Mouse (Mus musculus) cortical plate, adult 2 months (tissue): ENCODE results near the gene Pbx2. TPM values are rescaled to one million over a fixed set of nuclear protein-coding genes. Genes with fewer than 3 reads are reported as not detected.

Source experiments
- H3K27ac ChIP-seq: fragments of 200-500 bp; 2 replicates; pipeline ENCODE4 v1.5.1; 2012; ENCODE audit warnings: low read length, control low read depth, inconsistent platforms; ENCODE audit not compliant: insufficient read depth
- H3K4me1 ChIP-seq: fragments of 200-500 bp; 2 replicates; pipeline ENCODE4 v1.6.1; 2011; ENCODE audit warnings: low read length; ENCODE audit not compliant: control insufficient read depth, insufficient read depth
- H3K4me3 ChIP-seq: fragments of 200-500 bp; 2 replicates; pipeline ENCODE4 v1.5.1; 2011; ENCODE audit warnings: mild to moderate bottlenecking, low read length, control low read depth; ENCODE audit not compliant: insufficient read depth
- CTCF ChIP-seq: fragments of 200-500 bp; IDR thresholded peaks from 2 replicates; pipeline ENCODE4 v1.5.1; 2011; ENCODE audit warnings: mild to moderate bottlenecking, control low read depth, low read length; ENCODE audit not compliant: insufficient read depth; ENCODE audit errors: extremely low read depth
- POLR2A ChIP-seq: fragments of 200-500 bp; IDR thresholded peaks from 2 replicates; pipeline ENCODE4 v1.6.1; 2011; ENCODE audit warnings: mild to moderate bottlenecking, low read length, control low read depth; ENCODE audit not compliant: insufficient read depth; ENCODE audit errors: extremely low read depth
- polyA plus RNA-seq: library from polyadenylated mRNA; depleted of rRNA; stranded (reverse); fragments of >200 nt; gene quantifications from 2 replicates; pipeline ENCODE4 v1.2.3, GENCODE M21; 2012

The Pbx2 gene
- polyA plus RNA-seq, 1 experiment: 66.2 TPM

DNA sequence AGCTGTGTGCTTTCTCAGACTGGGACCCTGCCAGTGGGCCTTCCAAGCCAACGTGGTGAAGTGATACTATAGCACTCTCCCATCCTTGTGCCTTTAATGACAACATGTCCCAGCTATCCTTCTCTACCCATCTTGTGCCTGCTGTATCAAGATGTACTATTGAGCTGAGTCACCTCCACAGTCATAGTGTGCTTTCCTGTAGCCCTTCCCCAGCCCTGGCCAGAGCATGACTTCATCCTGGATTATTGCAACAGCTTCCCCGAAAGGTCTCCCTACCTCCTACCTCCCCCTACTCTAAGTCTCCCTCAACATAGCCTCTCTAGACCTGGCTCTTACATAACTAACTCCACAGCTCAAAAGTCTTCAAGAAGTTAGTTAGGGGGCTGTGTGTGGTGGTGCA, 44.6 kb downstream of the Pbx2 start:
- H3K4me1 ChIP-seq: no peaks in the 10 kb centered on the region
- H3K4me3 ChIP-seq: no peak overlapping the region
- H3K27ac ChIP-seq: no peak overlapping the region
- TF ChIP-seq POLR2A (no peak), CTCF (no peak)

DNA sequence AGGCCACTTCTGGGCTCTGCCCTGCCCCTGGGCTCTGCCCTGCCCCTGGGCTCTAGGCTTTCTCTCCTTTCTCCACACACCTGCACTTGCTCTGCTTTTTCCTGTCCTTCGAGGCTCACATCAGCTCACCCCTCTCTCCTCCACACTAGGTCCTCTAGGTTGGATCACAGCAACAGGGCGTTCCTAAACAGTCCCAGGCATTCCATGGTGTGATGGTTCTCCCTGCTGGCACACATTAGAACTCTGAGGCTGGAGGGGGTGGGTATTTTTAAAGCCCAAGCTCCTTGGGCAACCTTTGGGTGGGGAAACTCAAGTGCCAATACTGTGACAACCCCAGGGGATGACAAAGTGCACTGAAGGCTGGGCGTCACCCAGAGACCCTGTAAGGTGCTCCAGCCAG, 46.4 kb downstream of the Pbx2 start:
- no peak overlapping the region for H3K4me3 ChIP-seq
- H3K27ac ChIP-seq: no peak overlapping the region
- 0 out of 2 replicates have a peak, but pooled peaks cover 1% of the 10 kb centered on the region for H3K4me1 ChIP-seq
- no peak for TF ChIP-seq CTCF
- TF ChIP-seq POLR2A: no peak

DNA sequence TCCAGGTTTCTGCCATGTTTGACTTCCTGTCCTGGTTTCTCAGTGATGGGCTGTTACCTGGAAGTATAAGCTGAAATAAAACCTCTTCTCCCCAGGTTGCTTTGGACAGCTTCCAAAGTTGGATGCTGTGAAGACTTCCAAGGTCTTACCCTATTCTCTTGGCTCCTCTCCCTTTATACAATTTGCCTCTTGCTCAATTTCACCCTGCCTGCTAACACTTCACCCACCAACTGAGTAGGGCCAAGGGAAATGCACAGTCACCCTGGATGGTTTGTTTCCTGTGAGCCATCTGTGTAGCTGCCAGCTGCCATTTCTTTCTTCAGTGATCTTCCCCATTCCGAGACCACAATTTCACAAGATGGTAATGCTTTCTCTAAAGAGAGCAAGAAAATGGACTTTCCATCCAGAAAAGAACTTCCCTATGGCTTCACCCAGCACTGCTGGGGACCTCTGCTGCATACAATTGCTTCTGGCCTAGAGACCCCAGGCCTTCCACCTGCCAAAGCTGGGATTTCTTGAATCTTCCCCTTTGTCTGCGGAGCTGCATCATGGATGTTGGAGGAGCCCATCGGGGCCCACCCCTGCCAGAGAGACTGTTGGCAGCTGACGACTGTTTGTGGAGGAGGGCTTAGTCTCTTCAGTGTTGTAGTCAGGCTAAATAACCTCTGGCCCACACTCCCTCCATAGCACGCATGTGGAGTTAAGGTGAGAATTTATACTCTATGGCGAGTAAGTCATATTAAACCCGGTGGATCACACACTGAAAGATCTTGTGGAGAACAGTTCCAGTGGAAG, 48.6 kb downstream of the Pbx2 start:
- TF ChIP-seq POLR2A: no peak
- no peak for TF ChIP-seq CTCF
- H3K4me3 ChIP-seq: no peak overlapping the region
- no peak overlapping the region for H3K27ac ChIP-seq
- 0 out of 2 replicates have a peak, but pooled peaks cover 1% of the 10 kb centered on the region for H3K4me1 ChIP-seq

DNA sequence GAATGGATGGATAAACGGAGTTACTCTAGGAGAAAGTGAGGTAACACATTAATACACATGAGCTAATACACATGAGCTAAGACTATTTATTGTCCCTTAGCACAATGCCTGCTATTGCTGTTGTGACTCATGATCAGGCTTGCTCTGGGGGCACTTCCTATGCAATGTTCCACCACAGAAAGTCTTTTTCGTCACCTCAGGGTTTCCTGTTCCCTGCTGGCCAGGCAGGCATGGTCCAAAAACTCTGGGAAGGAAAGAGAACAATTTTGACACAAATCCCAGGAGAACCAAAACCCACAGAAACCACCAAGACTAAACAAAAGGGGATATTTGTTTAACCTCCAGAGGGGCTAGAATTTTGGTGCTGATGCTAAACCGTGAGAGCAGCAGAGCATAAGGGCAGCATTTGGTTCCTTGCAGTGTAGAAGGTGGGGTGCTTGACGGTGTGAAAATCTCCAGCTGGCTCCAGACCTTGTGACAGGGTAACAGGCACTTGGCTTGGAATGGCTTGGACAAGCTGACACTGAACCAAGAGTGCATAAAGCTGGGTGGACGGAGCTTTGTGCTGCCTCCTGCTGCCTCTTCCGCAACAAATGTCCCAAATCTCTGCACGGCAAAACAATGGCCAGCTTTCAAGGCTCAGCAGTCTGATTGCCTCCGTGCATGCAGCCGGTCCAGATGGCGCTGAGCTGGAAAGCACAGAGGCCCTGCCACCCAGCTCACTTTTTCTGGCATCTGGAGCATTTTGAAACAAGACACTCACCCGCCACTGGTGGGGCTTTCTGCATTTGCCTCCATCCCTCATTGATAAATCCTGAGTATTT, 49.9 kb downstream of the Pbx2 start:
- TF ChIP-seq CTCF (peak; percentile 13; the same call in 1 of the 2 replicates), POLR2A (no peak)
- no peak overlapping the region for H3K4me3 ChIP-seq

DNA sequence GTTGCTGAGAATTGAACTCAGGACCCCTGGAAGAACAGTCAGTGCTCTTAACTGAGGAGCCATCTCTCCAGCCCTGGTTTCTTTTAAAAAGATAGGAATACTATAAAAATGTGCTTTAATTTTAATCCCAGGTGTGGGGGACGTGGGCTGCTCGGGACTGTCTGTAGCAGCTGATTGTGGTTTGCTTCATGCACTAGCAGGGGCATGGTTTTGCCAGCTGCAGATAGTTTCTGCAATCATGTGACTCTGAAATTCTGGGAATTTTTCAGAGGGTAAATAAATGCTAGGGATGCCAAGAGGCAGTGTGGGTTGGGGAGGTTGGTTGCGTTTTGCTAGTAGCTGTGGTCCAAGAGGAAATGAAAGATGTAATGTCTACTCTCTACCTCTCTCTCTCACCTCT, 50.9 kb downstream of the Pbx2 start:
- Histone ChIP-seq H3K4me3 (no peak overlapping the region), H3K4me1 (0 out of 2 replicates have a peak, but pooled peaks cover 1% of the 10 kb centered on the region), H3K27ac (no peak overlapping the region)
- no peak for TF ChIP-seq POLR2A
- no peak for TF ChIP-seq CTCF

More for the DNA sequence above, 49.9 kb downstream of the Pbx2 start:
- Histone ChIP-seq H3K27ac (peak overlapping the region; percentile 20), H3K4me1 (0 out of 2 replicates have a peak, but pooled peaks cover 1% of the 10 kb centered on the region)

DNA sequence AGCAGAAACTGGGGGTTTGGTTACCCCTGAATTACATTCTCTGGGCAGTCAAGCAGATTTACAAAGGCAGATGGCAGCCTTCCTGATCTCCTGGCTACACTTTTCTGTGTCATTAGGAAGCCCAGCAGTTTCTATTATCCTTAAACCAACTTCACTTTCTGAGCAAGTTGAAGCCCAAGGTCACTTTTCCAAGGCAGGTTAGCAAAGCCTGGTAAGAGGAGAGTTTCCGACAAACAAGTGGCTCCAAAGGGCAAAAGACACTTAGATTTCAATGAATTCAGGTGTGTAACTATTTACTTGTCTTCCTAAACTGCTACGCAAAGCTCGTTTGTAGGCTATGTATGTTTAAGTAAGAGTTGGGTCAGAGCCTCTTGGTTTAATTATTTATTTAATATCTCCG, 52.3 kb downstream of the Pbx2 start:
- TF ChIP-seq POLR2A (no peak), CTCF (no peak)
- Histone ChIP-seq H3K4me3 (no peak overlapping the region), H3K4me1 (peaks cover 3% of the 10 kb centered on the region), H3K27ac (no peak overlapping the region)

DNA sequence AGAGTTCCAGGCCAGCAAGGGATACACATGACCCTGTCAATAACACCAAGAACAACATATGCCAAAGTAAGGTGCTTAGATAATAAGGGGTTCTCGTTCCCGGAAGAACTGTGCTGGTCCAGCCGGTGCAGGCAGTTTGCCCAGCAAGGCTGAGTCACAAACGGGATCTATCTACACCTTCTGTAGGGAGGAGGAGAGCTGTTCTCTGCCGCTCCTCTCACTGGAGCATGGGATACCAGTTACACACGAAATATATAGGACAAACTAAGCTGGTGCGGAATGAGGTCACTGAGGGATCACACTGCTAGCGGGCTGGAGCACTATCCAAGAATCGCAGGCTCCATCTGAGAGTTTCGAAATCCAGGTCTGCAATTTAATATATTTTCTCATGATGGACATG, 52.9 kb downstream of the Pbx2 start:
- no peak for TF ChIP-seq CTCF
- no peak for TF ChIP-seq POLR2A
- Histone ChIP-seq H3K4me3 (no peak overlapping the region), H3K4me1 (peaks cover 3% of the 10 kb centered on the region), H3K27ac (no peak overlapping the region)

DNA sequence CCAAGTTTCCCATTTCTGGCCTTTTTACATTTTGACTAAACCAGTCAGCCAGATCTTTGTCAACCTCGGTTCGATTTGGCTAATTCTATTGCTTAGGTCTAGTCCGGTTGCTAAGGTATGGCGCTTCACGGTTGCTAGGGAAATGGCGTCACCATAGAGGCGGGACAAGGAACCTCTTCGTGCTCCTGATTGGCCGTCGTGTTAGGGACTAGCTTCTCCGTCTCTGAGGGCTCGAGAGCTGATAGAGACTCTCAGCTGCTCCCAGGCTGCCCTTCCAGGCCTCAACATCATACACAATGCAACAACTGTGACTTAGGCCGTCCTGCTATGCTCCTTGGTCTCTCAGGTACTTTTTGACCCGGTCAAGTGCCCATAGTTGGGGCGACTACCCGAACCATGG, 53.5 kb downstream of the Pbx2 start, which contains the start of gene Fkbpl:
Gene Fkbpl, plus strand, starts transcription at position 157 of the 400 bp plus-strand sequence.
- Histone ChIP-seq H3K4me1 (peaks cover 3% of the 10 kb centered on the region), H3K27ac (no peak within 1 kb of the TSS), H3K4me3 (peak within 1 kb of the TSS; percentile 60)
- TF ChIP-seq CTCF (no peak), POLR2A (peak; percentile 85)

DNA sequence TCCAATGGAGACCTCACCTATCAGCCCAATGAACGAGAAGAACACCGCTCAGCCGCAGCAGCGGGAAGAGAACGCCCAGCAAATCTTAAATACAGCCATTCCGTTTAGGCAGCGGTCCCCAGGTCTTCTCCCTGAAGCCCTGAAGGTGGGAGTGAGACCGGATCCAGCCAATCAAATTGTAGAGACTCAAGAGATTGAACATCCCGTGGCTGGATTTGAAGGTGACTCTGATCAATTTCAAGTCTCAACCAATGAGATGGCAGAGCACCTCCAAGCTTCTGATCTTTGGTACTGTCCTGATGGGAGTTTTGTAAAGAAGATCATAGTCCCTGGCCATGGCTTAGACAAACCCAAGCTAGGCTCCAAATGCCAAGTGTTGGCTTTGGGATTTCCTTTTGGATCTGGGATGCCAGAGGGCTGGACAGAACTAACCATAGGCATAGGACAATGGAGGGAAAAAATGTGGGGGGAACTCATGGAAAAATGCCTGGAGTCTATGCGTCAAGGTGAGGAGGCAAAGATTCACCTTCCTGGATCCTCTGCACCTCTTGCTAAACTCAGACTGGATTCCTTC, 54.3 kb downstream of the Pbx2 start:
- Histone ChIP-seq H3K4me3 (peak overlapping the region; percentile 60), H3K4me1 (peaks cover 3% of the 10 kb centered on the region), H3K27ac (no peak overlapping the region)
- TF ChIP-seq CTCF: no peak
- no peak for TF ChIP-seq POLR2A
